Mouse (Mus musculus): ENCODE data around the gene Usp6nl. TPM values are rescaled to one million over a fixed set of nuclear protein-coding genes. Genes with fewer than 3 reads are reported as not detected.

Gene Usp6nl
- polyA plus RNA-seq, 1 experiment from 2014 or later, result 8.9 TPM

DNA sequence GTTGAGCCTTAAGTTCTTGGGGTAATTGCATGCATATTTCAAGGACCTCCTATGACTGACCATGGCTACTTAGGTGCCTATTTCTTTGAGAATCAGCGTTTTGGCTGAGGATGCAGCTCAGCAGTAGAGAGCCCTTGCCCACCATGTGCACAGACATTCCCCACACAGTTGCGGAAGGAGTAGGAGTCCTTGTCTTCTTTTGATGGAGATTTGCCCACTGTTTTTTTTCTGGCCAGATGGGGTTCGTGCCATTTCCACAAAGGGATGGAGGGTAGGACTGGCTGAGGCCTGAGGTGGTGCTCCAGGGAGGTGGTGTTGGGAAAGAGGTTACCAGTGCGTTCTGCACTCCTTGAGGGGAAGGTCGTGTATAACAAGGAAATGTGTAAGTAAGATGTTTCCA lies 91.9 kb downstream of the Usp6nl start:
- H3K9ac ChIP-seq (ENCODE audit: low read length), result no peak overlapping the region
- no peaks in the 10 kb centered on the region for H3K9me3 ChIP-seq (ENCODE audit: control insufficient read depth, low read length)
- DNase-seq (ENCODE audit: low spot score), result no peak
- no peaks in the 10 kb centered on the region for H3K27me3 ChIP-seq (ENCODE audit: control insufficient read depth, insufficient read depth, low read length)
- no peak overlapping the region for H3K4me3 ChIP-seq (ENCODE audit: low read depth, low read length)
- peaks cover 3% of the 10 kb centered on the region for H3K36me3 ChIP-seq (ENCODE audit: control insufficient read depth, insufficient read depth, low read length)
- TF ChIP-seq EP300 (optimal IDR thresholded peaks at IDR 0.05) (no peak), CTCF (IDR thresholded peaks at IDR 0.05; ENCODE audit: low read depth) (no peak)
- ATAC-seq (ENCODE audit: low FRiP score, low TSS enrichment), result no peak
- WGBS, result 83% methylated on average over 5 of the region's 5 CpGs
- no peak overlapping the region for H3K27ac ChIP-seq (replicated peaks)
- no peaks in the 10 kb centered on the region for H3K4me1 ChIP-seq (replicated peaks; ENCODE audit: control insufficient read depth, insufficient read depth)
- H3K4me2 ChIP-seq (replicated peaks; ENCODE audit: low read depth), result no peak overlapping the region

DNA sequence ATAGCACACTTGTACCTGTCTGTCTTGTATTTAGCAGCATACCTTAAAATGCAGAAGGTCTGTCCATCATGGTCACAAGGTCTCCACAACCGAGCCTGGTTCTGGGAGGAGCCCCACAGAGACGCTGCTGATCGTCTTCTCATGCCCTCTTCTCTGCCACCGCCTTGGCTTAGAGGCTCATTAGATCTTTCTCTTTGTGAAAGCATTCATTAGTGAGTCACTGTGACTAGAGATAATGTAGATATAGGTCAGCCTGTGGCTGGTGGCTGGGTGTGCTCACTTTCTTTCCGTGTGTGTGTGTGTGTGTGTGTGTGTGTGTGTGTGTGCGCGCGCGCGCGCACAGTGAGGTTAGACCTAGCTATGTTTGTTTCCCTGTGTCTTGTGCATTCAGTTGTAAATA lies 94.7 kb downstream of the Usp6nl start:
- Histone ChIP-seq H3K4me3 (ENCODE audit: low read depth, low read length) (no peak overlapping the region), H3K9ac (ENCODE audit: low read length) (no peak overlapping the region), H3K9me3 (ENCODE audit: control insufficient read depth, low read length) (no peaks in the 10 kb centered on the region), H3K4me2 (replicated peaks; ENCODE audit: low read depth) (no peak overlapping the region), H3K27ac (replicated peaks) (no peak overlapping the region), H3K36me3 (ENCODE audit: control insufficient read depth, insufficient read depth, low read length) (no peaks in the 10 kb centered on the region), H3K4me1 (replicated peaks; ENCODE audit: control insufficient read depth, insufficient read depth) (no peaks in the 10 kb centered on the region), H3K27me3 (ENCODE audit: control insufficient read depth, insufficient read depth, low read length) (no peaks in the 10 kb centered on the region)
- ATAC-seq (ENCODE audit: low FRiP score, low TSS enrichment) (peak; percentile 90), DNase-seq (ENCODE audit: low spot score) (peak; percentile 42)
- no peak for TF ChIP-seq CTCF (IDR thresholded peaks at IDR 0.05; ENCODE audit: low read depth)
- TF ChIP-seq EP300 (optimal IDR thresholded peaks at IDR 0.05), result no peak
- WGBS, result 82% methylated on average over 11 of the region's 11 CpGs

DNA sequence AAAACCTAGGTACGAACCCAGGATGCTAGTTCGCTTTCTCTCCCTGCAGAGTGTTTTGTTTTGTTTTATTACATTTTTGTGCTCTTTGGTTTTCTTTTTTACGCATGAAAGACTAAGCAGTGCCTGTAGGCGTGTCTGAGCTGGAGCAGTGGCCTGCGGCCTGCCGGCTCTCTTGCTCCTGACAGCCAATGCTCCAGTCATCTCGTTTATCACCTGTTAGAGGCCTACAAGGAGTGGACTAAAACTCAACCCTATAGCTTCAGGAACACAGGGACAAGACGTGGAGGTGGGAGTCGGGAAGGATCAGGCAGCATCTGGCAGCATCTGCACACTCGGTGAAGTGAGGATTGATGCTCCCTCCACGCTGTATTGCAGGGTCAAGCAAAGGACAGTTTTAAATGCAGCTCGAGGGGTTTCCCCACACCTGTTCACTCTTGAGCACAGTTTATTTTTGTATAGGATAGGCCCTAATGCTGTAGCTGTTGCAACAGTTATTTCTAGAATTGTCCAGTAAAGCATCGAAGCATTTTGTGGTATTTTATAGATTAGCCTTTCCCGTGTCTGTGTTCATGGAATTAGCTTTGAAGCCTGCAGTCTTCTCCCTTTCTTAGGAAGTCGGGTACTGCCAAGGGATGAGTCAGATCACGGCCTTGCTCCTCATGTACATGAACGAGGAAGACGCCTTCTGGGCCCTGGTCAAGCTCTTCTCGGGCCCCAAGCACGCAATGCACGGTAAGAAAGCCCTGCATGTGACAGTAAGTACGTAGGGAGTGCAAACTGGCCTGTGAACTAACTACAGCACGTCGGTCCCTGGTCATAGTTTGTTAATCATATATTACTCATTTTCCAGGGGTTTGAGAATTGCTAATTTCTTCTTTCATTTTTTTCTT lies 101.4 kb downstream of the Usp6nl start:
- 72% methylated on average over 24 of the region's 24 CpGs for WGBS
- Histone ChIP-seq H3K36me3 (ENCODE audit: control insufficient read depth, insufficient read depth, low read length) (peaks cover 10% of the 10 kb centered on the region; the same call in 1 of the 2 replicates), H3K9ac (ENCODE audit: low read length) (no peak overlapping the region)

DNA sequence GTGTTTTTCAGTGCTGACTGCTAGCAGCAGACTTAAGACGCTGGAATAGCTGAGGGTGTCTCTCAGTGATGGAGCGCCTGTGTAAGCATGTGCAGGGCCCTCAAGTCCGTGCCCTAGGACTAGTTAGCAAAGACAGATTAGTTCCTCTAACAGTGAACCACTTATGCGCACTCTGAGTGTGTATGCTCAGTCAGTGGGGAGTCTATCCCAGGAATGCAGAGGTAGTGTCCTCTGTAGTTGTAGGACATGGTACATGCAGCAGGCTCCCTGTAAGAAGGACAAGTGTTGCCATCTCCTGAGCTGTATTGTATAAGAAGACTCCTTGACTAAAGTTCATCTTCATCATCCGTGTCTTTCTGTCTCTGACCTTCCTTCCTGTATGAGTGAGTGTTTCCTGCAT lies 102.4 kb downstream of the Usp6nl start:
- TF ChIP-seq CTCF (IDR thresholded peaks at IDR 0.05; ENCODE audit: low read depth), result no peak
- TF ChIP-seq EP300 (optimal IDR thresholded peaks at IDR 0.05), result no peak
- ATAC-seq (ENCODE audit: low FRiP score, low TSS enrichment) (no peak), DNase-seq (ENCODE audit: low spot score) (no peak)
- H3K9me3 ChIP-seq (ENCODE audit: control insufficient read depth, low read length), result no peaks in the 10 kb centered on the region
- H3K27me3 ChIP-seq (ENCODE audit: control insufficient read depth, insufficient read depth, low read length), result no peaks in the 10 kb centered on the region
- no peak overlapping the region for H3K4me2 ChIP-seq (replicated peaks; ENCODE audit: low read depth)
- peaks cover 10% of the 10 kb centered on the region; the same call in 1 of the 2 replicates for H3K36me3 ChIP-seq (ENCODE audit: control insufficient read depth, insufficient read depth, low read length)
- H3K4me1 ChIP-seq (replicated peaks; ENCODE audit: control insufficient read depth, insufficient read depth), result no peaks in the 10 kb centered on the region
- no peak overlapping the region for H3K27ac ChIP-seq (replicated peaks)
- no peak overlapping the region for H3K4me3 ChIP-seq (ENCODE audit: low read depth, low read length)
- 89% methylated on average over 5 of the region's 5 CpGs for WGBS
- no peak overlapping the region for H3K9ac ChIP-seq (ENCODE audit: low read length)

More for the DNA sequence above, 101.4 kb downstream of the Usp6nl start:
- TF ChIP-seq EP300 (optimal IDR thresholded peaks at IDR 0.05) (no peak), CTCF (IDR thresholded peaks at IDR 0.05; ENCODE audit: low read depth) (no peak)
- no peak for DNase-seq (ENCODE audit: low spot score)
- Histone ChIP-seq H3K27me3 (ENCODE audit: control insufficient read depth, insufficient read depth, low read length) (no peaks in the 10 kb centered on the region), H3K4me2 (replicated peaks; ENCODE audit: low read depth) (no peak overlapping the region), H3K4me1 (replicated peaks; ENCODE audit: control insufficient read depth, insufficient read depth) (no peaks in the 10 kb centered on the region), H3K27ac (replicated peaks) (no peak overlapping the region), H3K9me3 (ENCODE audit: control insufficient read depth, low read length) (no peaks in the 10 kb centered on the region), H3K4me3 (ENCODE audit: low read depth, low read length) (no peak overlapping the region)
- ATAC-seq (ENCODE audit: low FRiP score, low TSS enrichment), result no peak

DNA sequence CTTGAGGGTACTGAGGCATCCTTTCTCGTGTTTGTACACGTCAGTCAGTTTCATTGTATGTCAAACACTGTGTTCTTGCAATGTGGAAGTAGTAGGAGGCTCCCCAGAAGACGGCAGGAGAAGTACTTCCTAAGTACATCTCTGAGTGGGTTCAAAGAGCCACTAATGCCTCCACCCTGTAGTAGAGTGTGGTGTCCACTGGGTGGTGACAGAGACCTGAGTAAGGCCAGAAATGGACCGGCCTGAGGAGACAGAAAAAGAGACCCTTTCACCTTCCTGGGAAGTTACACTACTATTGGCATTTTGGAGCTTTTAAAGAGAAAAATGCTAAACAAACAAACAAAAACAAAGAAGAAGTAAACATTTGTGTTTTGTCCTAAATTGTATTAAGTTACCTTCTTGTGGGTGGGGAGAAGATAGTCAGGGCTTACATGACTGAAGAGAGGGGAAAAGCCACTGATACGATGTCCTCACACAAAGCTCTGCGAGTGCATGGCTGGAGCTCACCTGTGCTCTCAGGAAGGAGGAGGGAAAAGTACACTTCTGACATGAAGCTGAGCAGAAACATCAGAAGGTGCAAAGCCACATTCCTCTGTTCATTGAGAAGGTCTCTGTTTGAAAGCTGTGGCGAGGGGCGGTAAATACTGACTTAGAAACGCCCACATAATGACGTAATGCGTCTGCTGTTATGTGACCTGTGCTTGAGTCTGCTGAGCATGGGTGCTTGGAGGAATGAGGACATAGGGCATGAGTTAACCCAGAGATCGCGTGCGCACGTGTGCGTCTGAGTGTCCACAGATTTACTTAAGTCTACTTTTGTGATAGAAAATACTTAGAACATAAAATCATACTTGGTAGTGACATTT lies 113.9 kb downstream of the Usp6nl start:
- DNase-seq (ENCODE audit: low spot score), result peak; percentile 47
- Histone ChIP-seq H3K4me1 (replicated peaks; ENCODE audit: control insufficient read depth, insufficient read depth) (no peaks in the 10 kb centered on the region), H3K4me3 (ENCODE audit: low read depth, low read length) (no peak overlapping the region), H3K27ac (replicated peaks) (no peak overlapping the region), H3K4me2 (replicated peaks; ENCODE audit: low read depth) (no peak overlapping the region), H3K27me3 (ENCODE audit: control insufficient read depth, insufficient read depth, low read length) (no peaks in the 10 kb centered on the region), H3K9me3 (ENCODE audit: control insufficient read depth, low read length) (no peaks in the 10 kb centered on the region), H3K36me3 (ENCODE audit: control insufficient read depth, insufficient read depth, low read length) (peaks cover 12% of the 10 kb centered on the region), H3K9ac (ENCODE audit: low read length) (no peak overlapping the region)
- 71% methylated on average over 16 of the region's 16 CpGs for WGBS
- TF ChIP-seq CTCF (IDR thresholded peaks at IDR 0.05; ENCODE audit: low read depth) (peak; percentile 91), EP300 (optimal IDR thresholded peaks at IDR 0.05) (no peak)
- ATAC-seq (ENCODE audit: low FRiP score, low TSS enrichment), result no peak

All from stomach, postnatal 0 days (tissue).